ENCODE assay signal across 21 mouse cellular contexts in genomic region chr11:29751013-29751412, GRCm38 (mm10).
"Had no signal": no experiment of that assay in that cellular context is flagged by ENCODE, and none has a peak within 500 bp of the region (broad histone marks: within the 10 kb centered on the region; RNA-seq: fewer than 3 reads in every experiment).

No protein-coding gene starts in this region.

- DNase-seq: gastrocnemius, adult 2 months; gastrocnemius, postnatal 10 days; gastrocnemius, postnatal 25 days; heart, adult 2 months; heart, postnatal 14 days; heart, postnatal 4 days; kidney, adult 18-20 months; kidney, adult 8-10 months; kidney, postnatal 10 days; kidney, postnatal 25 days; kidney, postnatal 4 days; liver; liver, embryonic 13.5 days had no signal

- H3K27ac ChIP-seq: gastrocnemius, adult 2 months; heart, adult 2 months; heart, embryonic 13.5 days; heart, embryonic 15.5 days; hindbrain, embryonic 10.5 days; hindbrain, embryonic 12.5 days; hindbrain, embryonic 14.5 days; intestine, embryonic 15.5 days; limb, embryonic 10.5 days; limb, embryonic 12.5 days; liver, embryonic 13.5 days had no signal

- H3K4me3 ChIP-seq: gastrocnemius, adult 2 months; heart, adult 2 months; heart, embryonic 13.5 days; heart, embryonic 15.5 days; hindbrain, embryonic 10.5 days; hindbrain, embryonic 12.5 days; intestine, embryonic 15.5 days; limb, embryonic 10.5 days; limb, embryonic 12.5 days; liver, embryonic 13.5 days had no signal
